Mouse (Mus musculus): ENCODE data around the gene Fgf12. TPM values are rescaled to one million over a fixed set of nuclear protein-coding genes. Genes with fewer than 3 reads are reported as not detected.
A peak's percentile ranks its signal among the peaks of the same experiment; 100 is the strongest.

The Fgf12 gene
- polyA plus RNA-seq, 2 experiments: 6.0 to 8.1 TPM

DNA sequence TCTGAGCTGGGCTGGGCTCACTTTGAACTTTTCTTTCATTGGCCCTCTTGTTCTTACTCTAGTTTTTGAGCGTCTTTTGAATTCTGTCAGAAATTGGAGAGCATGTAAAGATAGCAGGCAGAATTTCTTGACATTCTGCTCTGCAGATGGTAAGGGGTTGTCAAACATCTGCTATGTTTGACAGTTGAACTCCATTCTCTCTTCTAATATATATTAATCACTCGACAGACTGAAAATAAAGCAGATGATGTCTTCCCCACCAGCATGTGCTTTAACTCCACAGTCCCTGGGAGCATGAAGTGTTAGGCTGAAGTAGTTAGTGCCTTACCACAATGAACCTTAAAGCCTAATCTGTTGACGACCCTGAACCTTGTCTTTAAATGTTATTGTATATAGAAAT is 267.9 kb downstream of the Fgf12 start:
- H3K4me3 ChIP-seq (replicated peaks; ENCODE audit: low read length): no peak overlapping the region
- H3K9ac ChIP-seq (ENCODE audit: low read depth, low read length, severe bottlenecking): no peak overlapping the region
- H3K4me1 ChIP-seq (ENCODE audit: control insufficient read depth, insufficient read depth, low read length): no peaks in the 10 kb centered on the region
- TF ChIP-seq POLR2A (IDR thresholded peaks at IDR 0.05; ENCODE audit: borderline replicate concordance, extremely low read depth, insufficient read depth, insufficient read length): no peak
- H3K4me2 ChIP-seq (replicated peaks; ENCODE audit: low read depth, low read length, severe bottlenecking): no peak overlapping the region
- WGBS: 79% methylated on average over 3 of the region's 3 CpGs
- H3K9me3 ChIP-seq (ENCODE audit: control insufficient read depth, low read length): no peaks in the 10 kb centered on the region
- H3K36me3 ChIP-seq (ENCODE audit: control insufficient read depth, insufficient read depth, low read length): no peaks in the 10 kb centered on the region
- no peak overlapping the region for H3K27ac ChIP-seq (replicated peaks; ENCODE audit: low read depth, low read length)
- no peaks in the 10 kb centered on the region for H3K27me3 ChIP-seq (ENCODE audit: control insufficient read depth, insufficient read depth, low read length)
- ATAC-seq (ENCODE audit: low FRiP score, low read depth): no peak
- no peak for DNase-seq (ENCODE audit: low spot score)

GRCm38 (mm10) chr16:28479022-28479421 is 273.8 kb downstream of the Fgf12 start:
- no peak for TF ChIP-seq POLR2A (IDR thresholded peaks at IDR 0.05; ENCODE audit: borderline replicate concordance, extremely low read depth, insufficient read depth, insufficient read length)
- WGBS: 93% methylated on average over 2 of the region's 2 CpGs
- Histone ChIP-seq H3K36me3 (ENCODE audit: control insufficient read depth, insufficient read depth, low read length) (no peaks in the 10 kb centered on the region), H3K4me1 (ENCODE audit: control insufficient read depth, insufficient read depth, low read length) (no peaks in the 10 kb centered on the region), H3K4me3 (replicated peaks; ENCODE audit: low read length) (no peak overlapping the region), H3K9ac (ENCODE audit: low read depth, low read length, severe bottlenecking) (no peak overlapping the region), H3K27me3 (ENCODE audit: control insufficient read depth, insufficient read depth, low read length) (no peaks in the 10 kb centered on the region), H3K9me3 (ENCODE audit: control insufficient read depth, low read length) (no peaks in the 10 kb centered on the region), H3K27ac (replicated peaks; ENCODE audit: low read depth, low read length) (no peak overlapping the region), H3K4me2 (replicated peaks; ENCODE audit: low read depth, low read length, severe bottlenecking) (no peak overlapping the region)
- no peak for DNase-seq (ENCODE audit: low spot score)
- ATAC-seq (ENCODE audit: low FRiP score, low read depth): no peak

- ATAC-seq (ENCODE audit: low FRiP score, low read depth) (no peak), DNase-seq (ENCODE audit: low spot score) (no peak)
- Histone ChIP-seq H3K9me3 (ENCODE audit: control insufficient read depth, low read length) (no peaks in the 10 kb centered on the region), H3K4me3 (replicated peaks; ENCODE audit: low read length) (no peak overlapping the region), H3K9ac (ENCODE audit: low read depth, low read length, severe bottlenecking) (no peak overlapping the region), H3K4me1 (ENCODE audit: control insufficient read depth, insufficient read depth, low read length) (no peaks in the 10 kb centered on the region), H3K27me3 (ENCODE audit: control insufficient read depth, insufficient read depth, low read length) (no peaks in the 10 kb centered on the region), H3K4me2 (replicated peaks; ENCODE audit: low read depth, low read length, severe bottlenecking) (no peak overlapping the region), H3K36me3 (ENCODE audit: control insufficient read depth, insufficient read depth, low read length) (no peaks in the 10 kb centered on the region), H3K27ac (replicated peaks; ENCODE audit: low read depth, low read length) (no peak overlapping the region)
- TF ChIP-seq POLR2A (IDR thresholded peaks at IDR 0.05; ENCODE audit: borderline replicate concordance, extremely low read depth, insufficient read depth, insufficient read length): no peak
- WGBS: 95% methylated on average over 4 of the region's 4 CpGs
Measured at GRCm38 (mm10) chr16:28476651-28477050, 276.2 kb downstream of the Fgf12 start.

DNA sequence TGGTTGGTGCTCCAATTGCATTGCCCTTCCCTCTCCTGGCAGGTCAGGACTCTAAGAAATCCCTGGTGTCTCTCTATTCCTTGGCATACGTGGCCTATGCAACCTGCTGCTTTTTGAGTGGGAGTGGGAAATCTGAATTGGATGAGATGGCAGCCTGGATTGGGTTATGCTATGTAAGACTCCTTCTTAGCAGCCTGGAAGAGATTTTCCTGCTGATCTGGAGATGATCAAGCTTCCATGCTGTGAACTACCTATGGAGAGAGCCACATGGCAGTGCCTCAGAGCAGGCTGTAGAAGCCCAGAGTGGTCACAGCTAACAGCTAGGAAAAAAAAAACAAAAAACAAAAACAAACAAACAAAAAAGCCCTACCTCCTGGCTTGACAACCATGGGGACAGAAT is 277.3 kb downstream of the Fgf12 start:
- Histone ChIP-seq H3K27ac (replicated peaks; ENCODE audit: low read depth, low read length) (no peak overlapping the region), H3K4me1 (ENCODE audit: control insufficient read depth, insufficient read depth, low read length) (no peaks in the 10 kb centered on the region), H3K9me3 (ENCODE audit: control insufficient read depth, low read length) (no peaks in the 10 kb centered on the region), H3K9ac (ENCODE audit: low read depth, low read length, severe bottlenecking) (no peak overlapping the region), H3K4me2 (replicated peaks; ENCODE audit: low read depth, low read length, severe bottlenecking) (no peak overlapping the region), H3K36me3 (ENCODE audit: control insufficient read depth, insufficient read depth, low read length) (no peaks in the 10 kb centered on the region), H3K4me3 (replicated peaks; ENCODE audit: low read length) (no peak overlapping the region), H3K27me3 (ENCODE audit: control insufficient read depth, insufficient read depth, low read length) (no peaks in the 10 kb centered on the region)
- no peak for ATAC-seq (ENCODE audit: low FRiP score, low read depth)
- TF ChIP-seq POLR2A (IDR thresholded peaks at IDR 0.05; ENCODE audit: borderline replicate concordance, extremely low read depth, insufficient read depth, insufficient read length): no peak
- no peak for DNase-seq (ENCODE audit: low spot score)
- WGBS: 84% methylated on average over 1 of the region's 1 CpGs

GRCm38 (mm10) chr16:28454821-28455220 is 298.0 kb downstream of the Fgf12 start:
- Histone ChIP-seq H3K36me3 (ENCODE audit: control insufficient read depth, insufficient read depth, low read length) (no peaks in the 10 kb centered on the region), H3K4me2 (replicated peaks; ENCODE audit: low read depth, low read length, severe bottlenecking) (no peak overlapping the region), H3K9me3 (ENCODE audit: control insufficient read depth, low read length) (no peaks in the 10 kb centered on the region), H3K27ac (replicated peaks; ENCODE audit: low read depth, low read length) (no peak overlapping the region), H3K9ac (ENCODE audit: low read depth, low read length, severe bottlenecking) (no peak overlapping the region), H3K27me3 (ENCODE audit: control insufficient read depth, insufficient read depth, low read length) (no peaks in the 10 kb centered on the region), H3K4me3 (replicated peaks; ENCODE audit: low read length) (no peak overlapping the region), H3K4me1 (ENCODE audit: control insufficient read depth, insufficient read depth, low read length) (no peaks in the 10 kb centered on the region)
- TF ChIP-seq POLR2A (IDR thresholded peaks at IDR 0.05; ENCODE audit: borderline replicate concordance, extremely low read depth, insufficient read depth, insufficient read length): no peak
- no peak for DNase-seq (ENCODE audit: low spot score)
- 73% methylated on average over 3 of the region's 3 CpGs for WGBS
- no peak for ATAC-seq (ENCODE audit: low FRiP score, low read depth)

DNA sequence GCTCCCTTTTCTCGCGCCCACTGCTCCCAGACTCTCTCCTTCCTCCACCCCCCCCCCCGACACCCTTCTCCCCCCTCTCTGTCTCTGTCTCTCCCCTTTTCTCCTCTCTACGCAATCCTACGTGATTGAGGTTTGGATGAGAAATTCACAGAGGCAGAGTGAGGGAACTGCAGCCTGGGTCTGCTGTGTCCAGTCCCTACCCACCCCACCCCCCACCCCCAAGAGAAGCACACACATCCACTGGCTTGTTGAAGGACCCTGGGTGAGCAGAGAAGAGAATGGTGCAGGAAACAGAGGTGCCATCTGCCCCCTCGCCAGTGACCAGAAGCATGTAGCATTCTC is 305.8 kb downstream of the Fgf12 start:
- ATAC-seq (ENCODE audit: low FRiP score, low read depth) (peak; percentile 29), DNase-seq (ENCODE audit: low spot score) (no peak)
- H3K4me1 ChIP-seq (ENCODE audit: control insufficient read depth, insufficient read depth, low read length): 0 out of 2 replicates have a peak, but pooled peaks cover 2% of the 10 kb centered on the region
- H3K4me3 ChIP-seq (replicated peaks; ENCODE audit: low read length): peak overlapping the region; percentile 69
- H3K27ac ChIP-seq (replicated peaks; ENCODE audit: low read depth, low read length): peak overlapping the region; percentile 75; the same call in 1 of the 2 replicates
- no peak for TF ChIP-seq POLR2A (IDR thresholded peaks at IDR 0.05; ENCODE audit: borderline replicate concordance, extremely low read depth, insufficient read depth, insufficient read length)
- H3K9ac ChIP-seq (ENCODE audit: low read depth, low read length, severe bottlenecking): peak overlapping the region; percentile 72
- H3K9me3 ChIP-seq (ENCODE audit: control insufficient read depth, low read length): no peaks in the 10 kb centered on the region
- WGBS: 2% methylated on average over 5 of the region's 6 CpGs
- peaks cover 14% of the 10 kb centered on the region; the same call in 1 of the 2 replicates for H3K27me3 ChIP-seq (ENCODE audit: control insufficient read depth, insufficient read depth, low read length)
- no peaks in the 10 kb centered on the region for H3K36me3 ChIP-seq (ENCODE audit: control insufficient read depth, insufficient read depth, low read length)
- H3K4me2 ChIP-seq (replicated peaks; ENCODE audit: low read depth, low read length, severe bottlenecking): peak overlapping the region; percentile 97

All from limb, embryonic 14.5 days (tissue).